ENCODE assay signal across 34 mouse cellular contexts in the genomic region with DNA sequence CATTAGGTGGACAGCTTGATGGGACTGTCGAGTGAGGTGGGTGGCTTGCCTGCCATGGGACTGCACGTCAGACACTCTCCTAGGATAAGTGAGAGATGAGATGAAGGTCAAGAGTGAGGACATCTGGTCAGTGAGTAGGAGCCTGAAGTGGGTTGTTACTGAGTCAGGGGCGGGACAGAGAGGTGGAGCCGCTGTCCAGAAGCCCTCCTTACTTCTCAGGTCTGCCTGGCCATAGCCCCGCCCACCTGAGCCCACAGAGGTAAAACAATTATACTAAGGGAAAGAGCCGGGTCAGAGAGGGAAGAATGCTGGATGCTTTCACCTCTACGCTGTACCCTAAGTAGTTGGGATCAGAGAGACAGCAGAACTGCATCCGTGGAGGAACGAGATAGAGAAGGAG. TPM values are rescaled to one million over a fixed set of nuclear protein-coding genes. Genes with fewer than 3 reads are reported as not detected.
DNase-seq lines count a peak whose midpoint lies in the region; ATAC-seq and TF ChIP-seq lines count a peak whose summit lies in the region.
"Had no signal": no experiment of that assay in that cellular context is flagged by ENCODE, and none has a peak within 500 bp of the region (broad histone marks: within the 10 kb centered on the region; RNA-seq: fewer than 3 reads in every experiment).

No protein-coding gene starts in this region.

- DNase-seq in embryonic facial prominence, embryonic 11.5 days (ENCODE audit: low spot score) = no peak
- DNase-seq in embryonic facial prominence, embryonic 10.5 days (ENCODE audit: low spot score) = no peak
- DNase-seq in hindbrain, embryonic 14.5 days (ENCODE audit: low spot score) = no peak
- DNase-seq in hindbrain, postnatal 0 days (ENCODE audit: low spot score) = no peak
- DNase-seq in lung, adult 18-20 months = peak; percentile 10 to 21
- DNase-seq in lung, adult 2 months = no peak
- DNase-seq in stomach, postnatal 0 days (ENCODE audit: low spot score) = no peak
- DNase-seq: adrenal gland, postnatal 14 days; cerebellum, adult 11-12 months; cerebellum, adult 9-11 months; embryo, embryonic 11 days; gastrocnemius, postnatal 10 days; heart, postnatal 36 days; kidney, adult 2 months; kidney, postnatal 36 days; lung, postnatal 14 days; midbrain, embryonic 14.5 days; thymus, postnatal 14 days had no signal

- no peak overlapping the region for H3K4me3 ChIP-seq in embryonic facial prominence, embryonic 11.5 days (ENCODE audit: low read depth, low read length)
- no peak overlapping the region for H3K4me3 ChIP-seq in embryonic facial prominence, embryonic 10.5 days
- no peak overlapping the region for H3K4me3 ChIP-seq in hindbrain, embryonic 14.5 days (replicated peaks; ENCODE audit: low read length)
- H3K4me3 ChIP-seq in hindbrain, postnatal 0 days (ENCODE audit: low read length) = no peak overlapping the region
- H3K4me3 ChIP-seq in lung, adult 2 months (replicated peaks; ENCODE audit: extremely low read depth, low read depth, low read length) = no peak overlapping the region
- no peak overlapping the region for H3K4me3 ChIP-seq in stomach, embryonic 14.5 days (ENCODE audit: low read depth, low read length)
- no peak overlapping the region for H3K4me3 ChIP-seq in stomach, postnatal 0 days (ENCODE audit: low read depth, low read length)
- H3K4me3 ChIP-seq: forebrain, embryonic 12.5 days; heart, embryonic 15.5 days; layer of hippocampus, adult 2 months; left cerebral cortex, adult 2 months; limb, embryonic 12.5 days; liver, embryonic 15.5 days; megakaryocyte, embryonic 14.5 days had no signal

- no peaks in the 10 kb centered on the region for H3K9me3 ChIP-seq in embryonic facial prominence, embryonic 11.5 days (replicated peaks; ENCODE audit: control insufficient read depth, low read length)
- H3K9me3 ChIP-seq in embryonic facial prominence, embryonic 10.5 days = no peaks in the 10 kb centered on the region
- no peaks in the 10 kb centered on the region for H3K9me3 ChIP-seq in hindbrain, embryonic 14.5 days (ENCODE audit: control insufficient read depth, low read length)
- H3K9me3 ChIP-seq in hindbrain, postnatal 0 days (ENCODE audit: low read length) = no peaks in the 10 kb centered on the region
- H3K9me3 ChIP-seq in stomach, embryonic 14.5 days (ENCODE audit: control insufficient read depth, low read depth, low read length) = no peaks in the 10 kb centered on the region
- H3K9me3 ChIP-seq in stomach, postnatal 0 days (ENCODE audit: control insufficient read depth, low read length) = no peaks in the 10 kb centered on the region
- H3K9me3 ChIP-seq: forebrain, embryonic 12.5 days; heart, embryonic 15.5 days; limb, embryonic 12.5 days; liver, embryonic 15.5 days; megakaryocyte, embryonic 14.5 days had no signal

- 0 out of 2 replicates have a peak, but pooled peaks cover 3% of the 10 kb centered on the region for H3K4me1 ChIP-seq in embryonic facial prominence, embryonic 11.5 days (ENCODE audit: control insufficient read depth, insufficient read depth, low read length)
- H3K4me1 ChIP-seq in embryonic facial prominence, embryonic 10.5 days = peaks cover 31% of the 10 kb centered on the region
- peaks cover 16% of the 10 kb centered on the region for H3K4me1 ChIP-seq in hindbrain, embryonic 14.5 days (replicated peaks; ENCODE audit: control insufficient read depth, insufficient read depth, low read length)
- no peaks in the 10 kb centered on the region for H3K4me1 ChIP-seq in hindbrain, postnatal 0 days (ENCODE audit: insufficient read depth, low read length)
- H3K4me1 ChIP-seq in lung, adult 2 months (ENCODE audit: control insufficient read depth, insufficient read depth, low read length) = no peaks in the 10 kb centered on the region
- H3K4me1 ChIP-seq in stomach, embryonic 14.5 days (ENCODE audit: control insufficient read depth, insufficient read depth, low read length) = no peaks in the 10 kb centered on the region
- H3K4me1 ChIP-seq in stomach, postnatal 0 days (replicated peaks; ENCODE audit: control insufficient read depth, insufficient read depth) = no peaks in the 10 kb centered on the region
- H3K4me1 ChIP-seq: heart, embryonic 15.5 days; liver, embryonic 15.5 days; megakaryocyte, embryonic 14.5 days had no signal

- WGBS in embryonic facial prominence, embryonic 11.5 days = 40% methylated on average over 9 of the region's 9 CpGs
- WGBS in embryonic facial prominence, embryonic 10.5 days = 37% methylated on average over 9 of the region's 9 CpGs
- 46% methylated on average over 9 of the region's 9 CpGs for WGBS in hindbrain, embryonic 14.5 days
- 47% methylated on average over 9 of the region's 9 CpGs for WGBS in hindbrain, postnatal 0 days
- 34% methylated on average over 9 of the region's 9 CpGs for WGBS in lung, adult 2 months
- WGBS in stomach, embryonic 14.5 days = 35% methylated on average over 9 of the region's 9 CpGs
- 39% methylated on average over 9 of the region's 9 CpGs for WGBS in stomach, postnatal 0 days

- no peak overlapping the region for H3K4me2 ChIP-seq in embryonic facial prominence, embryonic 11.5 days (ENCODE audit: low read depth, low read length)
- no peak overlapping the region for H3K4me2 ChIP-seq in hindbrain, embryonic 14.5 days (replicated peaks)
- H3K4me2 ChIP-seq in hindbrain, postnatal 0 days (ENCODE audit: low read depth, low read length) = no peak overlapping the region
- no peak overlapping the region for H3K4me2 ChIP-seq in stomach, embryonic 14.5 days (replicated peaks; ENCODE audit: low read depth, low read length)
- H3K4me2 ChIP-seq in stomach, postnatal 0 days (replicated peaks; ENCODE audit: low read depth) = no peak overlapping the region
- H3K4me2 ChIP-seq: forebrain, embryonic 12.5 days; heart, embryonic 15.5 days; limb, embryonic 12.5 days; liver, embryonic 15.5 days had no signal

- 0 out of 2 replicates have a peak, but pooled peaks have one; percentile 20 for ATAC-seq in embryonic facial prominence, embryonic 11.5 days (replicated peaks; ENCODE audit: insufficient number of reproducible peaks, low FRiP score, low TSS enrichment, low read depth)
- ATAC-seq in hindbrain, embryonic 14.5 days (ENCODE audit: low FRiP score) = 0 out of 2 replicates have a peak, but pooled peaks have one; percentile 18
- ATAC-seq in hindbrain, postnatal 0 days = no peak
- peak; percentile 46; the same call in 1 of the 2 replicates for ATAC-seq in stomach, embryonic 14.5 days (ENCODE audit: insufficient number of reproducible peaks, insufficient read depth, low FRiP score, low read depth)
- no peak for ATAC-seq in stomach, postnatal 0 days (ENCODE audit: low FRiP score, low TSS enrichment)
- ATAC-seq: Patski had no signal

- no peaks in the 10 kb centered on the region for H3K27me3 ChIP-seq in embryonic facial prominence, embryonic 11.5 days (ENCODE audit: control insufficient read depth, insufficient read depth, low read length)
- peaks cover 4% of the 10 kb centered on the region; the same call in 1 of the 2 replicates for H3K27me3 ChIP-seq in embryonic facial prominence, embryonic 10.5 days (replicated peaks; ENCODE audit: low read depth, poor library complexity, severe bottlenecking)
- no peaks in the 10 kb centered on the region for H3K27me3 ChIP-seq in hindbrain, embryonic 14.5 days (ENCODE audit: control insufficient read depth, insufficient read depth, low read length)
- no peaks in the 10 kb centered on the region for H3K27me3 ChIP-seq in hindbrain, postnatal 0 days (ENCODE audit: insufficient read depth, low read length)
- no peaks in the 10 kb centered on the region for H3K27me3 ChIP-seq in stomach, embryonic 14.5 days (ENCODE audit: control insufficient read depth, insufficient read depth, low read length)
- no peaks in the 10 kb centered on the region for H3K27me3 ChIP-seq in stomach, postnatal 0 days (ENCODE audit: control insufficient read depth, insufficient read depth, low read length)
- H3K27me3 ChIP-seq: CH12.LX; heart, embryonic 15.5 days; limb, embryonic 12.5 days; Patski had no signal

- no peak for TF ChIP-seq POLR2A in lung, adult 2 months (IDR thresholded peaks at IDR 0.05; ENCODE audit: borderline replicate concordance, extremely low read depth, low read depth, low read length)

- no peaks in the 10 kb centered on the region for H3K36me3 ChIP-seq in embryonic facial prominence, embryonic 11.5 days (replicated peaks; ENCODE audit: control insufficient read depth, insufficient read depth, low read depth, low read length)
- no peaks in the 10 kb centered on the region for H3K36me3 ChIP-seq in embryonic facial prominence, embryonic 10.5 days (replicated peaks)
- H3K36me3 ChIP-seq in hindbrain, embryonic 14.5 days (replicated peaks; ENCODE audit: control insufficient read depth, insufficient read depth) = no peaks in the 10 kb centered on the region
- H3K36me3 ChIP-seq in hindbrain, postnatal 0 days (ENCODE audit: insufficient read depth, low read length) = no peaks in the 10 kb centered on the region
- H3K36me3 ChIP-seq in stomach, embryonic 14.5 days (ENCODE audit: control insufficient read depth, insufficient read depth, low read length) = no peaks in the 10 kb centered on the region
- H3K36me3 ChIP-seq in stomach, postnatal 0 days (ENCODE audit: control insufficient read depth, insufficient read depth, low read length) = no peaks in the 10 kb centered on the region
- H3K36me3 ChIP-seq: forebrain, embryonic 12.5 days; heart, embryonic 15.5 days; limb, embryonic 12.5 days; liver, embryonic 15.5 days had no signal

- no peak for TF ChIP-seq CTCF in hindbrain, postnatal 0 days (IDR thresholded peaks at IDR 0.05; ENCODE audit: low read depth)
- no peak for TF ChIP-seq CTCF in lung, adult 2 months (IDR thresholded peaks at IDR 0.05; ENCODE audit: insufficient read depth, low read length)
- TF ChIP-seq CTCF in stomach, postnatal 0 days (IDR thresholded peaks at IDR 0.05; ENCODE audit: low read depth) = no peak

- H3K27ac ChIP-seq in embryonic facial prominence, embryonic 11.5 days (replicated peaks; ENCODE audit: low read depth, low read length) = no peak overlapping the region
- no peak overlapping the region for H3K27ac ChIP-seq in embryonic facial prominence, embryonic 10.5 days (replicated peaks)
- H3K27ac ChIP-seq in hindbrain, embryonic 14.5 days = no peak overlapping the region
- no peak overlapping the region for H3K27ac ChIP-seq in hindbrain, postnatal 0 days
- no peak overlapping the region for H3K27ac ChIP-seq in stomach, embryonic 14.5 days (ENCODE audit: low read length)
- no peak overlapping the region for H3K27ac ChIP-seq in stomach, postnatal 0 days (replicated peaks)
- H3K27ac ChIP-seq: forebrain, embryonic 12.5 days; heart, embryonic 15.5 days; layer of hippocampus, adult 2 months; left cerebral cortex, adult 2 months; limb, embryonic 12.5 days; liver, embryonic 15.5 days had no signal

- no peak overlapping the region for H3K9ac ChIP-seq in embryonic facial prominence, embryonic 11.5 days (replicated peaks; ENCODE audit: low read length)
- H3K9ac ChIP-seq in hindbrain, embryonic 14.5 days = no peak overlapping the region
- H3K9ac ChIP-seq in hindbrain, postnatal 0 days (replicated peaks; ENCODE audit: low read length) = no peak overlapping the region
- H3K9ac ChIP-seq in stomach, embryonic 14.5 days (replicated peaks; ENCODE audit: low read depth, low read length) = no peak overlapping the region
- H3K9ac ChIP-seq in stomach, postnatal 0 days (ENCODE audit: low read length) = no peak overlapping the region
- H3K9ac ChIP-seq: forebrain, embryonic 12.5 days; heart, embryonic 15.5 days; limb, embryonic 12.5 days; liver, embryonic 15.5 days had no signal

- no peak for TF ChIP-seq EP300 in stomach, postnatal 0 days (optimal IDR thresholded peaks at IDR 0.05)

RNA-seq across cellular contexts. Expression of a gene that starts 36.3 kb away (rescaled TPM):
- polyA plus RNA-seq in embryonic facial prominence, embryonic 11.5 days (2014; fragmentation: Nextera tagmentation; extraction: Ambion mirVana) = not detected in 2 replicates
- polyA plus RNA-seq in embryonic facial prominence, embryonic 10.5 days (2016; fragmentation: Nextera tagmentation; extraction: Ambion mirVana) = 0.38 TPM in 1 of 2 replicates, not detected in the other
- 1.7 and 2.8 TPM in 2 replicates for polyA plus RNA-seq in hindbrain, embryonic 14.5 days (2014; fragmentation: Nextera tagmentation; extraction: Ambion mirVana)
- 1.3 and 6.7 TPM in 2 replicates for total RNA-seq in hindbrain, postnatal 0 days (2014; rRNA removed)
- polyA plus RNA-seq in hindbrain, postnatal 0 days (2015; fragmentation: Nextera tagmentation; extraction: Ambion mirVana) = 3.1 and 3.2 TPM in 2 replicates
- 7.1 and 7.7 TPM in 2 replicates for polyA plus RNA-seq in lung, adult 2 months (2012; rRNA removed)
- polyA plus RNA-seq in stomach, embryonic 14.5 days (2014; fragmentation: Nextera tagmentation; extraction: Ambion mirVana) = 0.42 and 0.65 TPM in 2 replicates
- polyA plus RNA-seq in stomach, postnatal 0 days (2015; fragmentation: Nextera tagmentation; extraction: Ambion mirVana) = 0.34 TPM in 1 of 2 replicates, not detected in the other
- total RNA-seq: adrenal gland, postnatal 14 days; gastrocnemius, postnatal 10 days; heart, adult 8-10 months; heart, postnatal 36 days; liver, adult 2 months; MEL; monocyte, adult 5-6 weeks had no signal
- polyA plus RNA-seq: C2C12; intestine, embryonic 14.5 days; limb, embryonic 12.5 days; liver, adult 2 months; liver, embryonic 15.5 days had no signal

RNA-seq across cellular contexts. Expression of a gene that starts 38.7 kb away (rescaled TPM):
- polyA plus RNA-seq in embryonic facial prominence, embryonic 11.5 days (2014; fragmentation: Nextera tagmentation; extraction: Ambion mirVana) = 0.48 and 1.5 TPM in 2 replicates
- 0.40 and 0.64 TPM in 2 replicates for polyA plus RNA-seq in embryonic facial prominence, embryonic 10.5 days (2016; fragmentation: Nextera tagmentation; extraction: Ambion mirVana)
- 15.4 and 18.3 TPM in 2 replicates for polyA plus RNA-seq in hindbrain, embryonic 14.5 days (2014; fragmentation: Nextera tagmentation; extraction: Ambion mirVana)
- total RNA-seq in hindbrain, postnatal 0 days (2014; rRNA removed) = 10.2 and 10.7 TPM in 2 replicates
- polyA plus RNA-seq in hindbrain, postnatal 0 days (2015; fragmentation: Nextera tagmentation; extraction: Ambion mirVana) = 13.5 and 17.3 TPM in 2 replicates
- polyA plus RNA-seq in lung, adult 2 months (2012; rRNA removed) = 45.7 and 56.3 TPM in 2 replicates
- 7.4 and 15.0 TPM in 2 replicates for polyA plus RNA-seq in stomach, embryonic 14.5 days (2014; fragmentation: Nextera tagmentation; extraction: Ambion mirVana)
- 30.8 and 32.0 TPM in 2 replicates for polyA plus RNA-seq in stomach, postnatal 0 days (2015; fragmentation: Nextera tagmentation; extraction: Ambion mirVana)
- total RNA-seq: heart, postnatal 36 days had no signal

RNA-seq across cellular contexts. Expression of a gene that starts 52.6 kb away (rescaled TPM):
- polyA plus RNA-seq in embryonic facial prominence, embryonic 11.5 days (2014; fragmentation: Nextera tagmentation; extraction: Ambion mirVana) = 153 TPM in 2 replicates
- 132 and 139 TPM in 2 replicates for polyA plus RNA-seq in embryonic facial prominence, embryonic 10.5 days (2016; fragmentation: Nextera tagmentation; extraction: Ambion mirVana)
- polyA plus RNA-seq in hindbrain, embryonic 14.5 days (2014; fragmentation: Nextera tagmentation; extraction: Ambion mirVana) = 207 and 222 TPM in 2 replicates
- 122 and 137 TPM in 2 replicates for total RNA-seq in hindbrain, postnatal 0 days (2014; rRNA removed)
- polyA plus RNA-seq in hindbrain, postnatal 0 days (2015; fragmentation: Nextera tagmentation; extraction: Ambion mirVana) = 214 and 223 TPM in 2 replicates
- 29.4 and 48.0 TPM in 2 replicates for polyA plus RNA-seq in lung, adult 2 months (2012; rRNA removed)
- 115 and 129 TPM in 2 replicates for polyA plus RNA-seq in stomach, embryonic 14.5 days (2014; fragmentation: Nextera tagmentation; extraction: Ambion mirVana)
- 99.5 and 102 TPM in 2 replicates for polyA plus RNA-seq in stomach, postnatal 0 days (2015; fragmentation: Nextera tagmentation; extraction: Ambion mirVana)

Comparison
In these comparisons a context has a peak if more than half of its experiments do, and no peak if none do; other contexts are left out.
1. ATAC-seq: peak in embryonic facial prominence, embryonic 11.5 days (single experiment), hindbrain, embryonic 14.5 days (single experiment) and stomach, embryonic 14.5 days (single experiment); none in hindbrain, postnatal 0 days (single experiment) and stomach, postnatal 0 days (single experiment).
2. DNase-seq: peak in lung, adult 18-20 months (2 of 2); none in embryonic facial prominence, embryonic 11.5 days (single experiment), embryonic facial prominence, embryonic 10.5 days (single experiment), hindbrain, embryonic 14.5 days (single experiment), hindbrain, postnatal 0 days (single experiment), lung, adult 2 months (single experiment) and stomach, postnatal 0 days (single experiment).